Mouse (Mus musculus): Measurements from ENCODE around the gene Dmpk. TPM values are rescaled to one million over a fixed set of nuclear protein-coding genes. Genes with fewer than 3 reads are reported as not detected.

The Dmpk gene
- polyA plus RNA-seq, 2 experiments, result 8.3 to 17.9 TPM

- Histone ChIP-seq H3K4me2 (ENCODE audit: low read depth) (no peak overlapping the region), H3K9me3 (ENCODE audit: control insufficient read depth, low read length) (no peaks in the 10 kb centered on the region), H3K4me1 (replicated peaks; ENCODE audit: control insufficient read depth in 2 of 2, insufficient read depth in 2 of 2, low read length in 1 of 2) (peaks cover 8 to 20% of the 10 kb centered on the region in 2 experiments), H3K36me3 (replicated peaks; ENCODE audit: control insufficient read depth, insufficient read depth, low read depth) (0 out of 2 replicates have a peak, but pooled peaks cover 2% of the 10 kb centered on the region), H3K27me3 (ENCODE audit: control insufficient read depth, insufficient read depth, low read length) (peaks cover 2% of the 10 kb centered on the region; the same call in 1 of the 2 replicates), H3K4me3 (ENCODE audit: insufficient read depth in 1 of 2, low read depth in 2 of 2, low read length in 2 of 2) (no peak overlapping the region), H3K27ac (no peak overlapping the region), H3K9ac (replicated peaks) (no peak overlapping the region)
- ATAC-seq (ENCODE audit: insufficient read depth) (no peak), DNase-seq (ENCODE audit: low read depth in 3 of 3, low spot score in 3 of 3) (no peak)
- 79% methylated on average over 6 of the region's 6 CpGs for WGBS (ENCODE audit: insufficient replicate concordance)
- no peak for TF ChIP-seq EP300 (IDR thresholded peaks at IDR 0.05; ENCODE audit: low read depth)
- TF ChIP-seq CTCF (IDR thresholded peaks at IDR 0.05; ENCODE audit: low read depth), result peak; percentile 35; the same call in 1 of the 2 replicates
These were observed 9.2 kb upstream of the Dmpk start for GRCm38 (mm10) chr7:19074494-19074893.

GRCm38 (mm10) chr7:19075231-19075630 is 8.4 kb upstream of the Dmpk start:
- Histone ChIP-seq H3K9me3 (ENCODE audit: control insufficient read depth, low read length) (no peaks in the 10 kb centered on the region), H3K27me3 (ENCODE audit: control insufficient read depth, insufficient read depth, low read length) (peaks cover 2% of the 10 kb centered on the region; the same call in 1 of the 2 replicates), H3K4me1 (replicated peaks; ENCODE audit: control insufficient read depth in 2 of 2, insufficient read depth in 2 of 2, low read length in 1 of 2) (peaks cover 8 to 20% of the 10 kb centered on the region in 2 experiments), H3K27ac (no peak overlapping the region), H3K4me2 (ENCODE audit: low read depth) (peak overlapping the region; percentile 95), H3K9ac (replicated peaks) (peak overlapping the region; percentile 79), H3K36me3 (replicated peaks; ENCODE audit: control insufficient read depth, insufficient read depth, low read depth) (peaks cover 2% of the 10 kb centered on the region; the same call in 1 of the 2 replicates), H3K4me3 (ENCODE audit: insufficient read depth in 1 of 2, low read depth in 2 of 2, low read length in 2 of 2) (peak overlapping the region; percentile 70 to 85; a peak in 3 of 4 replicates)
- TF ChIP-seq CTCF (IDR thresholded peaks at IDR 0.05; ENCODE audit: low read depth) (no peak), EP300 (IDR thresholded peaks at IDR 0.05; ENCODE audit: low read depth) (no peak)
- no peak for DNase-seq (ENCODE audit: low read depth in 3 of 3, low spot score in 3 of 3)
- WGBS (ENCODE audit: insufficient replicate concordance), result 56% methylated on average over 5 of the region's 5 CpGs
- ATAC-seq (ENCODE audit: insufficient read depth), result no peak

GRCm38 (mm10) chr7:19075723-19076585 is 7.7 kb upstream of the Dmpk start, which contains the start of gene Dmwd:
TSS of gene Dmwd (plus strand) at chr7:19076227.
- H3K9ac ChIP-seq (replicated peaks), result peak within 1 kb of the TSS; percentile 79
- peak within 1 kb of the TSS; percentile 95 for H3K4me2 ChIP-seq (ENCODE audit: low read depth)
- H3K4me3 ChIP-seq (ENCODE audit: insufficient read depth in 1 of 2, low read depth in 2 of 2, low read length in 2 of 2), result peak within 1 kb of the TSS; percentile 70 to 85
- DNase-seq (ENCODE audit: low read depth in 3 of 3, low spot score in 3 of 3), result peak; percentile 86 to 90 (median 88)
- H3K27ac ChIP-seq, result peak within 1 kb of the TSS; percentile 12; the same call in 1 of the 2 replicates
- peaks cover 9% of the 10 kb centered on the region; the same call in 1 of the 2 replicates for H3K36me3 ChIP-seq (replicated peaks; ENCODE audit: control insufficient read depth, insufficient read depth, low read depth)
- no peaks in the 10 kb centered on the region for H3K9me3 ChIP-seq (ENCODE audit: control insufficient read depth, low read length)
- peaks cover 8 to 20% of the 10 kb centered on the region in 2 experiments for H3K4me1 ChIP-seq (replicated peaks; ENCODE audit: control insufficient read depth in 2 of 2, insufficient read depth in 2 of 2, low read length in 1 of 2)
- 2% methylated on average over 88 of the region's 91 CpGs for WGBS (ENCODE audit: insufficient replicate concordance)
- peak; percentile 90 for ATAC-seq (ENCODE audit: insufficient read depth)
- no peak for TF ChIP-seq CTCF (IDR thresholded peaks at IDR 0.05; ENCODE audit: low read depth)
- no peak for TF ChIP-seq EP300 (IDR thresholded peaks at IDR 0.05; ENCODE audit: low read depth)
- peaks cover 2% of the 10 kb centered on the region; the same call in 1 of the 2 replicates for H3K27me3 ChIP-seq (ENCODE audit: control insufficient read depth, insufficient read depth, low read length)

GRCm38 (mm10) chr7:19076586-19076991 is 7.1 kb upstream of the Dmpk start:
- no peak for ATAC-seq (ENCODE audit: insufficient read depth)
- peaks cover 2% of the 10 kb centered on the region; the same call in 1 of the 2 replicates for H3K27me3 ChIP-seq (ENCODE audit: control insufficient read depth, insufficient read depth, low read length)
- WGBS (ENCODE audit: insufficient replicate concordance), result 1% methylated on average over 22 of the region's 22 CpGs
- no peaks in the 10 kb centered on the region for H3K9me3 ChIP-seq (ENCODE audit: control insufficient read depth, low read length)
- H3K9ac ChIP-seq (replicated peaks), result peak overlapping the region; percentile 79
- DNase-seq (ENCODE audit: low read depth in 3 of 3, low spot score in 3 of 3), result no peak
- no peak overlapping the region for H3K27ac ChIP-seq
- H3K36me3 ChIP-seq (replicated peaks; ENCODE audit: control insufficient read depth, insufficient read depth, low read depth), result peaks cover 14% of the 10 kb centered on the region; the same call in 1 of the 2 replicates
- H3K4me1 ChIP-seq (replicated peaks; ENCODE audit: control insufficient read depth in 2 of 2, insufficient read depth in 2 of 2, low read length in 1 of 2), result peaks cover 8 to 20% of the 10 kb centered on the region in 2 experiments
- H3K4me2 ChIP-seq (ENCODE audit: low read depth), result peak overlapping the region; percentile 95
- peak overlapping the region; percentile 70 to 85 for H3K4me3 ChIP-seq (ENCODE audit: insufficient read depth in 1 of 2, low read depth in 2 of 2, low read length in 2 of 2)
- no peak for TF ChIP-seq EP300 (IDR thresholded peaks at IDR 0.05; ENCODE audit: low read depth)
- no peak for TF ChIP-seq CTCF (IDR thresholded peaks at IDR 0.05; ENCODE audit: low read depth)

GRCm38 (mm10) chr7:19077761-19078160 is 5.9 kb upstream of the Dmpk start:
- no peak for DNase-seq (ENCODE audit: low read depth in 3 of 3, low spot score in 3 of 3)
- H3K36me3 ChIP-seq (replicated peaks; ENCODE audit: control insufficient read depth, insufficient read depth, low read depth), result peaks cover 14% of the 10 kb centered on the region; the same call in 1 of the 2 replicates
- peaks cover 8 to 20% of the 10 kb centered on the region in 2 experiments for H3K4me1 ChIP-seq (replicated peaks; ENCODE audit: control insufficient read depth in 2 of 2, insufficient read depth in 2 of 2, low read length in 1 of 2)
- H3K4me2 ChIP-seq (ENCODE audit: low read depth), result peak overlapping the region; percentile 95
- WGBS (ENCODE audit: insufficient replicate concordance), result 14% methylated on average over 14 of the region's 14 CpGs
- TF ChIP-seq EP300 (IDR thresholded peaks at IDR 0.05; ENCODE audit: low read depth) (no peak), CTCF (IDR thresholded peaks at IDR 0.05; ENCODE audit: low read depth) (no peak)
- peaks cover 2% of the 10 kb centered on the region; the same call in 1 of the 2 replicates for H3K27me3 ChIP-seq (ENCODE audit: control insufficient read depth, insufficient read depth, low read length)
- H3K27ac ChIP-seq, result no peak overlapping the region
- ATAC-seq (ENCODE audit: insufficient read depth), result no peak
- H3K9ac ChIP-seq (replicated peaks), result no peak overlapping the region
- H3K4me3 ChIP-seq (ENCODE audit: insufficient read depth in 1 of 2, low read depth in 2 of 2, low read length in 2 of 2), result no peak overlapping the region
- no peaks in the 10 kb centered on the region for H3K9me3 ChIP-seq (ENCODE audit: control insufficient read depth, low read length)

Measured in liver, embryonic 14.5 days (tissue).